Mouse (Mus musculus) megakaryocyte, embryonic 14.5 days (primary cell): ENCODE measurements at regions not wholly inside any gene's neighbourhood (a gene's known extent, or its start where the extent isn't known, plus 50 kb on each side); places are given as distances from the start of the nearest gene placed in this dataset.

ENCODE experiments used
- FLI1 ChIP-seq: IDR thresholded peaks from 2 replicates; pipeline ENCODE4 v1.6.1; 2012; ENCODE audit warnings: low read length, inconsistent platforms, mixed read lengths
- GATA1 ChIP-seq: IDR thresholded peaks from 3 replicates; pipeline ENCODE4 v1.6.1; 2012; ENCODE audit warnings: mixed read lengths, low read length, inconsistent platforms, borderline replicate concordance

GRCm38 (mm10) chr10:117496064-117497011 lies 116.5 kb upstream of the Cpsf6 start:
- TF ChIP-seq GATA1 (no peak), FLI1 (no peak)
